Mouse (Mus musculus) brain, embryonic 18.5 days (tissue): ENCODE data around the gene Esrrg.

Experiments
- DNase-seq: peaks from one replicate; pipeline ENCODE4 v3.0.0-alpha.2; 2012; ENCODE audit warnings: low read depth, low spot score

The Esrrg gene

GRCm38 (mm10) chr1:187904731-187905130 lies 296.1 kb downstream of the Esrrg start:
- DNase-seq = no peak

- DNase-seq = no peak
Measured at GRCm38 (mm10) chr1:187907407-187907806, 298.8 kb downstream of the Esrrg start.

GRCm38 (mm10) chr1:187907871-187908270 lies 299.3 kb downstream of the Esrrg start:
- no peak for DNase-seq

GRCm38 (mm10) chr1:187910718-187911117 lies 302.1 kb downstream of the Esrrg start:
- no peak for DNase-seq

- DNase-seq = no peak
Measured at GRCm38 (mm10) chr1:187911201-187911600, 302.6 kb downstream of the Esrrg start.

- no peak for DNase-seq
Measured at GRCm38 (mm10) chr1:187918303-187918702, 309.7 kb downstream of the Esrrg start.

GRCm38 (mm10) chr1:187918939-187919338 lies 310.3 kb downstream of the Esrrg start:
- no peak for DNase-seq

- no peak for DNase-seq
Measured at GRCm38 (mm10) chr1:187920156-187920777, 311.7 kb downstream of the Esrrg start.

GRCm38 (mm10) chr1:187931146-187931545 lies 322.6 kb downstream of the Esrrg start:
- no peak for DNase-seq

- DNase-seq = no peak
Measured at GRCm38 (mm10) chr1:187938652-187939051, 330.1 kb downstream of the Esrrg start.

GRCm38 (mm10) chr1:187939078-187939477 lies 330.5 kb downstream of the Esrrg start:
- DNase-seq = no peak

- DNase-seq = no peak
Measured at GRCm38 (mm10) chr1:187951506-187951905, 342.9 kb downstream of the Esrrg start.

GRCm38 (mm10) chr1:187956702-187957101 lies 348.1 kb downstream of the Esrrg start:
- DNase-seq = no peak

- no peak for DNase-seq
Measured at GRCm38 (mm10) chr1:187959192-187959591, 350.6 kb downstream of the Esrrg start.

GRCm38 (mm10) chr1:187961452-187961851 lies 352.9 kb downstream of the Esrrg start:
- DNase-seq = no peak

- no peak for DNase-seq
Measured at GRCm38 (mm10) chr1:187964829-187965760, 356.5 kb downstream of the Esrrg start.

GRCm38 (mm10) chr1:187965921-187966320 lies 357.3 kb downstream of the Esrrg start:
- DNase-seq = no peak

- no peak for DNase-seq
Measured at GRCm38 (mm10) chr1:187968379-187968778, 359.8 kb downstream of the Esrrg start.

GRCm38 (mm10) chr1:187969491-187969890 lies 360.9 kb downstream of the Esrrg start:
- no peak for DNase-seq

- DNase-seq = peak; percentile 45
Measured at GRCm38 (mm10) chr1:187974396-187974795, 365.8 kb downstream of the Esrrg start.

GRCm38 (mm10) chr1:187975465-187976352 lies 367.1 kb downstream of the Esrrg start:
- DNase-seq = no peak

GRCm38 (mm10) chr1:187976353-187976730 lies 367.8 kb downstream of the Esrrg start:
- no peak for DNase-seq
